Comparison of ENCODE assay signal across 8 mouse cellular contexts in the genomic region with DNA sequence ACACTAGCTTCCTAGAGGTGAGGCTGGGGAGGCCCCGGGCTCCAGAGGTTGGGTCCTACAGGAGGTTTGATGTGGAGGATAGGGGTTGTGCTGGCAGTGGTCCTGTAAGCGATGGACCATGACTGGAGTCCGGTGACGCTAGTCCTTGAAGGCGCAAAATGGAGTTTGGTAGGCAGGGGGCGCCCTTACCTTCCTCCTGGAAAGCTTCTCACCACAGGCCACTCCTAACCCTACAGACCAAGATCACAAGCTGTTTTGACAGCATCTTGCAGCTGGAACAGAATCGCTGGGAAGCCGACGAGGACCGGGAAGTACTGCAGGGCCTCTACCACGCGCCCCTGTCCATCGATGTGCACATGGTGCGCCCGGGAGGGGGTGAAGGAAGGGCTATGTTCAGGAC. TPM values are rescaled to one million over a fixed set of nuclear protein-coding genes. Genes with fewer than 3 reads are reported as not detected.
A peak's percentile ranks its signal among the peaks of the same experiment; 100 is the strongest.
DNase-seq lines count a peak whose midpoint lies in the region; ATAC-seq and TF ChIP-seq lines count a peak whose summit lies in the region.

No protein-coding gene starts in this region.

- peaks cover 98% of the 10 kb centered on the region for H3K27me3 ChIP-seq in limb, embryonic 12.5 days
- H3K27me3 ChIP-seq in myocyte (ENCODE audit: control insufficient read depth, insufficient read depth, insufficient read length): no peaks in the 10 kb centered on the region
- H3K27me3 ChIP-seq in stomach, embryonic 15.5 days (replicated peaks): peaks cover 59% of the 10 kb centered on the region

- H3K4me2 ChIP-seq in limb, embryonic 12.5 days: 0 out of 2 replicates have a peak overlapping the region, but pooled peaks have one; percentile 27
- peak overlapping the region; percentile 78 for H3K4me2 ChIP-seq in myocyte (ENCODE audit: low read depth)
- no peak overlapping the region for H3K4me2 ChIP-seq in stomach, embryonic 15.5 days

- H3K9ac ChIP-seq in limb, embryonic 12.5 days (replicated peaks): no peak overlapping the region
- no peak overlapping the region for H3K9ac ChIP-seq in stomach, embryonic 15.5 days

- H3K4me1 ChIP-seq in limb, embryonic 12.5 days (replicated peaks): peaks cover 35% of the 10 kb centered on the region
- peaks cover 35% of the 10 kb centered on the region for H3K4me1 ChIP-seq in stomach, embryonic 15.5 days

- no peaks in the 10 kb centered on the region for H3K79me2 ChIP-seq in myocyte (ENCODE audit: control insufficient read depth, insufficient read depth)

- no peak overlapping the region for H3K4me3 ChIP-seq in limb, embryonic 12.5 days (replicated peaks)
- no peak overlapping the region for H3K4me3 ChIP-seq in myocyte
- no peak overlapping the region for H3K4me3 ChIP-seq in stomach, embryonic 15.5 days (replicated peaks)

- DNase-seq in cerebellum, adult 11 months: peak; percentile 74
- DNase-seq in embryo, embryonic 11 days: peak; percentile 86
- DNase-seq in kidney, adult 9 months: peak; percentile 93

- H3ac ChIP-seq in myocyte (ENCODE audit: control insufficient read depth, insufficient read length): no peak overlapping the region

- WGBS in limb, embryonic 12.5 days: 5% methylated on average over 15 of the region's 15 CpGs
- WGBS in stomach, embryonic 15.5 days: 3% methylated on average over 15 of the region's 15 CpGs

- no peaks in the 10 kb centered on the region for H3K36me3 ChIP-seq in limb, embryonic 12.5 days
- H3K36me3 ChIP-seq in myocyte (ENCODE audit: control insufficient read depth, insufficient read depth): no peaks in the 10 kb centered on the region
- H3K36me3 ChIP-seq in stomach, embryonic 15.5 days: no peaks in the 10 kb centered on the region

- no peak overlapping the region for H3K27ac ChIP-seq in limb, embryonic 12.5 days
- H3K27ac ChIP-seq in stomach, embryonic 15.5 days: no peak overlapping the region

- TF ChIP-seq POLR2A in myocyte (IDR thresholded peaks at IDR 0.05; ENCODE audit: insufficient read length, low read depth): no peak

- no peak for ATAC-seq in cerebellum, adult (ENCODE audit: insufficient number of reproducible peaks, low FRiP score, low TSS enrichment)
- peak; percentile 54 for ATAC-seq in granulocyte monocyte progenitor cell, adult 5-6 weeks (replicated peaks; ENCODE audit: poor library complexity, severe bottlenecking)
- ATAC-seq in limb, embryonic 12.5 days (ENCODE audit: insufficient number of reproducible peaks, insufficient read depth, low FRiP score, low TSS enrichment, low read depth): no peak
- 0 out of 2 replicates have a peak, but pooled peaks have one; percentile 30 for ATAC-seq in stomach, embryonic 15.5 days (ENCODE audit: insufficient read depth, low FRiP score, low read depth)

- no peaks in the 10 kb centered on the region for H3K9me3 ChIP-seq in limb, embryonic 12.5 days
- H3K9me3 ChIP-seq in stomach, embryonic 15.5 days: no peaks in the 10 kb centered on the region

TF ChIP-seq in myocyte, 11 proteins besides CTCF, POLR2A, EP300 and RAD21:
- no peak for TF ChIP-seq E2F4 (IDR thresholded peaks at IDR 0.05; ENCODE audit: insufficient read depth)
- no peak for TF ChIP-seq CEBPB (IDR thresholded peaks at IDR 0.05; ENCODE audit: insufficient read depth, poor library complexity, severe bottlenecking)
- TF ChIP-seq REST (IDR thresholded peaks at IDR 0.05; ENCODE audit: insufficient read depth, insufficient read length): no peak
- TF ChIP-seq TCF12 (IDR thresholded peaks at IDR 0.05; ENCODE audit: insufficient read depth, poor library complexity, severe bottlenecking): no peak
- no peak for TF ChIP-seq MYOD1 (IDR thresholded peaks at IDR 0.05; ENCODE audit: control insufficient read depth in 1 of 3, insufficient read length in 2 of 3, low read depth in 2 of 3)
- TF ChIP-seq SRF (IDR thresholded peaks at IDR 0.05; ENCODE audit: control insufficient read depth, insufficient read length, low read depth): no peak
- TF ChIP-seq POLR2AphosphoS2 (IDR thresholded peaks at IDR 0.05; ENCODE audit: insufficient read length, low read depth): no peak
- no peak for TF ChIP-seq TCF3 (IDR thresholded peaks at IDR 0.05; ENCODE audit: insufficient read length, low read depth)
- no peak for TF ChIP-seq USF1 (IDR thresholded peaks at IDR 0.05; ENCODE audit: low read depth)
- TF ChIP-seq MAX (IDR thresholded peaks at IDR 0.05; ENCODE audit: low read depth): no peak
- no peak for TF ChIP-seq MYOG (IDR thresholded peaks at IDR 0.05; ENCODE audit: control insufficient read depth in 1 of 3, insufficient read depth in 1 of 3, insufficient read length in 2 of 3, low read depth in 2 of 3)

RNA-seq across cellular contexts. Expression of a gene that starts 8.4 kb away (rescaled TPM):
- not detected in 2 replicates for total RNA-seq in granulocyte monocyte progenitor cell, adult 5-6 weeks (2014; fragmentation: Nextera tagmentation)
- total RNA-seq in granulocyte monocyte progenitor cell, adult 5-6 weeks (2017): 0.26 TPM in 1 of 2 replicates, not detected in the other
- polyA plus RNA-seq in limb, embryonic 12.5 days (2016; fragmentation: Nextera tagmentation; extraction: Ambion mirVana): 5.6 and 7.1 TPM in 2 replicates
- polyA plus RNA-seq in myocyte (2012; fragmentation: generic; extraction: Trizol): 23.2 TPM
- polyA plus RNA-seq in stomach, embryonic 15.5 days (2015; fragmentation: Nextera tagmentation; extraction: Ambion mirVana): 8.5 and 8.7 TPM in 2 replicates

RNA-seq across cellular contexts. Expression of a gene that starts 17.0 kb away (rescaled TPM):
- 28.6 and 30.4 TPM in 2 replicates for total RNA-seq in granulocyte monocyte progenitor cell, adult 5-6 weeks (2014; fragmentation: Nextera tagmentation)
- total RNA-seq in granulocyte monocyte progenitor cell, adult 5-6 weeks (2017): 27.4 and 56.1 TPM in 2 replicates
- 4.1 and 5.3 TPM in 2 replicates for polyA plus RNA-seq in limb, embryonic 12.5 days (2016; fragmentation: Nextera tagmentation; extraction: Ambion mirVana)
- 169 TPM for polyA plus RNA-seq in myocyte (2012; fragmentation: generic; extraction: Trizol)
- polyA plus RNA-seq in stomach, embryonic 15.5 days (2015; fragmentation: Nextera tagmentation; extraction: Ambion mirVana): 8.5 and 13.5 TPM in 2 replicates

RNA-seq across cellular contexts. Expression of a gene that starts 18.6 kb away (rescaled TPM):
- not detected in 2 replicates for total RNA-seq in granulocyte monocyte progenitor cell, adult 5-6 weeks (2014; fragmentation: Nextera tagmentation)
- not detected in 2 replicates for total RNA-seq in granulocyte monocyte progenitor cell, adult 5-6 weeks (2017)
- 4.4 and 6.7 TPM in 2 replicates for polyA plus RNA-seq in limb, embryonic 12.5 days (2016; fragmentation: Nextera tagmentation; extraction: Ambion mirVana)
- polyA plus RNA-seq in myocyte (2012; fragmentation: generic; extraction: Trizol): not detected
- 1.4 and 1.7 TPM in 2 replicates for polyA plus RNA-seq in stomach, embryonic 15.5 days (2015; fragmentation: Nextera tagmentation; extraction: Ambion mirVana)

RNA-seq across cellular contexts. Expression of a gene that starts 47.7 kb away (rescaled TPM):
- total RNA-seq in granulocyte monocyte progenitor cell, adult 5-6 weeks (2014; fragmentation: Nextera tagmentation): 5.6 and 8.1 TPM in 2 replicates
- 4.8 and 8.6 TPM in 2 replicates for total RNA-seq in granulocyte monocyte progenitor cell, adult 5-6 weeks (2017)
- polyA plus RNA-seq in limb, embryonic 12.5 days (2016; fragmentation: Nextera tagmentation; extraction: Ambion mirVana): 25.6 and 32.1 TPM in 2 replicates
- 43.2 TPM for polyA plus RNA-seq in myocyte (2012; fragmentation: generic; extraction: Trizol)
- 32.5 and 34.2 TPM in 2 replicates for polyA plus RNA-seq in stomach, embryonic 15.5 days (2015; fragmentation: Nextera tagmentation; extraction: Ambion mirVana)

Comparison
In these comparisons a context has a peak if more than half of its experiments do, and no peak if none do; other contexts are left out.
1. ATAC-seq: peak in granulocyte monocyte progenitor cell, adult 5-6 weeks (single experiment) and stomach, embryonic 15.5 days (single experiment); none in cerebellum, adult (single experiment) and limb, embryonic 12.5 days (single experiment).
2. RNA of a gene that starts 17.0 kb away (polyA plus RNA-seq): 169 TPM in myocyte (single experiment); 8.5 to 13.5 TPM in stomach, embryonic 15.5 days and 4.1 to 5.3 TPM in limb, embryonic 12.5 days; every median in the first group is over 10 times any median in the second.
3. Peak in every context shown above with its lines, with median percentiles within 50 percentile points of each other: DNase-seq.